Mouse (Mus musculus): ENCODE measurements at regions not wholly inside any gene's neighbourhood (a gene's known extent, or its start where the extent isn't known, plus 50 kb on each side); places are given as distances from the start of the nearest gene placed in this dataset.
A peak's percentile ranks its signal among the peaks of the same experiment; 100 is the strongest.
"Not testable (repeated sequence)": the region's sequence is repeated elsewhere in the genome, so short reads cannot be mapped to it uniquely, and the experiment has no call there.

DNA sequence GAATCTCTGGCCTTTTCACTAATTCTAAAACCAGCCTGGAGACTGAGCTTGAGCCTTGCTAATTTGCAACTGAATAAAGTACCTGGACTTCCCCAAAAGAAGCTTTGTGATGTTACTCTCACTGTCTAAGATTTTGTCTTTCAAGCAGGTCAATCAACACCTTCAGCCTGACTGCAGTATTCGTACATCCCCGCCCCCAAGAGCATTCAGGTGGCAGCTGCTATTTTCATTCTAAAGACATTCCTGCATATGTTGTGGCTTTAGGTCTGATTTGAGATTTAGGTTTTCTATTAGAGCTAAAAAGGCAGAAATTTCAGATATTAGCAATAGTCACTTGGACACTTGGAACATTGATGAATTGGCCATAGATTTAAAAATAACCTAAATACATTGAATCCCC, 1385.4 kb upstream of the 1700008P02Rik start:
- not testable (repeated sequence) for DNase-seq (ENCODE audit: low spot score); H3K36me3 ChIP-seq (ENCODE audit: control insufficient read depth, insufficient read depth, low read length); H3K27me3 ChIP-seq (ENCODE audit: control insufficient read depth, insufficient read depth, low read length); H3K4me3 ChIP-seq (ENCODE audit: low read depth, low read length); H3K9ac ChIP-seq (ENCODE audit: low read depth, low read length); ATAC-seq (ENCODE audit: low FRiP score); H3K27ac ChIP-seq (ENCODE audit: low read depth, low read length); H3K9me3 ChIP-seq (ENCODE audit: control insufficient read depth, low read length); H3K4me1 ChIP-seq (replicated peaks; ENCODE audit: control insufficient read depth, insufficient read depth, low read length); H3K4me2 ChIP-seq (replicated peaks; ENCODE audit: low read depth, low read length)
- WGBS = 78% methylated on average over 2 of the region's 2 CpGs

DNA sequence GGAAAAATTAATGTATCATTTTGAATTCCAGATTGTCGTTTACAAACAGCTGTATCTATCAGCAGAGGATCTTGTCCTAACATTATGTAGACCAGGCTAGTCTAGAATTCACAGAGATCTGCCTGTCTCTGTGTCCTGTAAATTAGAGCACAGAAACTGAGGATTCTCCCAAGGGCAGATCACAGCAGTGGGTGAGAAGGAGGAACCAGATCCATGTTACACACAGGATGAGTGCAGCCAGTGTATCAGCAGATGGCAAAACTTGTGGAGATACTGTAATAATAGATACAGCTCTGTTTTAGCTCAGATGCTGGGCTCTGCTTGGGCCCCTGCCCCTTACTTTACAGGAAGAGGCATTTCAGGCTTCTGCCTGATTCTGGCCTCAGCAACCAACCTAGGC, 1384.0 kb upstream of the 1700008P02Rik start:
- 93% methylated on average over 1 of the region's 1 CpGs for WGBS
- Histone ChIP-seq H3K4me1 (replicated peaks; ENCODE audit: control insufficient read depth, insufficient read depth, low read length) (no peaks in the 10 kb centered on the region), H3K4me3 (ENCODE audit: low read depth, low read length) (no peak overlapping the region), H3K27me3 (ENCODE audit: control insufficient read depth, insufficient read depth, low read length) (no peaks in the 10 kb centered on the region), H3K27ac (ENCODE audit: low read depth, low read length) (no peak overlapping the region), H3K9ac (ENCODE audit: low read depth, low read length) (no peak overlapping the region), H3K9me3 (ENCODE audit: control insufficient read depth, low read length) (no peaks in the 10 kb centered on the region), H3K36me3 (ENCODE audit: control insufficient read depth, insufficient read depth, low read length) (no peaks in the 10 kb centered on the region), H3K4me2 (replicated peaks; ENCODE audit: low read depth, low read length) (no peak overlapping the region)
- no peak for ATAC-seq (ENCODE audit: low FRiP score)
- no peak for DNase-seq (ENCODE audit: low spot score)

DNA sequence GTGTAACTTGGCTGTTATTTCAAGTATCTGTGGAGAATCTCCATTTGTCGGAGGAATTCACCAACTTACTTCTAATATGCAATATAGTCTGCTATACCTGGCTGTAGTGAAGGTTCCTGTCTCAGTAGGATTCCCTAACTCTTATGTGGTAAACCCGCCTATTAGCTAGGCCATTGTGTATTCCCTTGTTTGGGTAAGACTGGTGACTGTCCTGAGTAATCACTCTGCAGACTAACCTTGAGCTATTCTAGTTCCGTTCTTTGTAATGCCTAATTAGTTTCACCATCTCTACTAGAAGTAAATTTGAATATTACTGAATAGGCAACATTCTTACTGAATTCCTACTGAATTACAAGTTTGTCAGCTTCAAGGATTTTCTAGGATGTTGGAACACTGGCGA, 1380.8 kb upstream of the 1700008P02Rik start:
- no peak overlapping the region for H3K9ac ChIP-seq (ENCODE audit: low read depth, low read length)
- 85% methylated on average over 4 of the region's 4 CpGs for WGBS
- ATAC-seq (ENCODE audit: low FRiP score) = no peak

DNA sequence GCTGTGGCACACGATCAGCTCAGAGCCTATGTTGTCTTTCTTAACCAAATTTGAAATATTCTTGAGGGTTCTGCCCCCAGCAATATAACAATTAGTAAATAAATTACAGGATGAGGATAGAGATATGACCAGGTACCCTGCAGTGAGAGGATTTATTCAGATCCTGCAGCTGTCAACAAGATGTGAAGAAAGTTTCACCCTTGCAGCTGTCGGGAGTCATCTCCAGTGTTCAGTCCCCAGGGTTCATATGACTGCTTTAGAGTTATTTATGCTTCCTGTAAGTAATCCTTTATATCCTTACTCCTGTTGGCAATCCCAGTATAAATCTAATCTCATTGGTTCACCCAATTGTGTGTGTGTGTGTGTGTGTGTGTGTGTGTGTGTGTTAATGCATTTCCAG, 1372.1 kb upstream of the 1700008P02Rik start:
- no peaks in the 10 kb centered on the region for H3K36me3 ChIP-seq (ENCODE audit: control insufficient read depth, insufficient read depth, low read length)
- H3K9ac ChIP-seq (ENCODE audit: low read depth, low read length) = no peak overlapping the region
- H3K4me3 ChIP-seq (ENCODE audit: low read depth, low read length) = no peak overlapping the region
- H3K9me3 ChIP-seq (ENCODE audit: control insufficient read depth, low read length) = no peaks in the 10 kb centered on the region
- H3K27ac ChIP-seq (ENCODE audit: low read depth, low read length) = no peak overlapping the region
- H3K4me1 ChIP-seq (replicated peaks; ENCODE audit: control insufficient read depth, insufficient read depth, low read length) = no peaks in the 10 kb centered on the region
- no peaks in the 10 kb centered on the region for H3K27me3 ChIP-seq (ENCODE audit: control insufficient read depth, insufficient read depth, low read length)
- 90% methylated on average over 2 of the region's 2 CpGs for WGBS
- DNase-seq (ENCODE audit: low spot score) (no peak), ATAC-seq (ENCODE audit: low FRiP score) (no peak)
- no peak overlapping the region for H3K4me2 ChIP-seq (replicated peaks; ENCODE audit: low read depth, low read length)

More for the DNA sequence above, 1380.8 kb upstream of the 1700008P02Rik start:
- H3K4me3 ChIP-seq (ENCODE audit: low read depth, low read length) = no peak overlapping the region
- DNase-seq (ENCODE audit: low spot score) = no peak
- H3K27ac ChIP-seq (ENCODE audit: low read depth, low read length) = no peak overlapping the region
- no peaks in the 10 kb centered on the region for H3K9me3 ChIP-seq (ENCODE audit: control insufficient read depth, low read length)
- no peaks in the 10 kb centered on the region for H3K4me1 ChIP-seq (replicated peaks; ENCODE audit: control insufficient read depth, insufficient read depth, low read length)
- no peak overlapping the region for H3K4me2 ChIP-seq (replicated peaks; ENCODE audit: low read depth, low read length)
- no peaks in the 10 kb centered on the region for H3K27me3 ChIP-seq (ENCODE audit: control insufficient read depth, insufficient read depth, low read length)
- no peaks in the 10 kb centered on the region for H3K36me3 ChIP-seq (ENCODE audit: control insufficient read depth, insufficient read depth, low read length)

DNA sequence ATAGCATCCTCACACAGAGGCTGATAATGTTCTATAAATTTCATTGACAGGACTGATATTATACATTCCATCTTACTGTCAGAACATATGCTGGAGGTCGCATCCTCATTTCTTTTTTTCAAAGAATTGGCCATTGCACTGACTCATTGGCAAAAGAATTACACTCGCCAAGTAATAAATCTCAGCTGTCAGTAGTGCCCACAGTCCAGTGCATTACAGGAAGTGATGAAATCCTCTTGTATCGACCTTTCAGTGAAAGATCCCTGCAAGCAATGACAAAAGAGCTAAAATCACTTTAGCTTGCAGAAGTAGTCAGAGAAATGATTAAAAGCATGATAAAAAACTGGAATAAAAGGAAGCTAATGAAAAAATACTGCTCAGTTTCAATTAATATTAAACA, 1353.0 kb upstream of the 1700008P02Rik start:
- Histone ChIP-seq H3K27me3 (ENCODE audit: control insufficient read depth, insufficient read depth, low read length) (no peaks in the 10 kb centered on the region), H3K36me3 (ENCODE audit: control insufficient read depth, insufficient read depth, low read length) (no peaks in the 10 kb centered on the region), H3K4me3 (ENCODE audit: low read depth, low read length) (no peak overlapping the region), H3K27ac (ENCODE audit: low read depth, low read length) (no peak overlapping the region), H3K9me3 (ENCODE audit: control insufficient read depth, low read length) (no peaks in the 10 kb centered on the region), H3K4me1 (replicated peaks; ENCODE audit: control insufficient read depth, insufficient read depth, low read length) (no peaks in the 10 kb centered on the region), H3K9ac (ENCODE audit: low read depth, low read length) (no peak overlapping the region), H3K4me2 (replicated peaks; ENCODE audit: low read depth, low read length) (no peak overlapping the region)
- 67% methylated on average over 3 of the region's 3 CpGs for WGBS
- DNase-seq (ENCODE audit: low spot score) = no peak
- peak; percentile 57 for ATAC-seq (ENCODE audit: low FRiP score)

DNA sequence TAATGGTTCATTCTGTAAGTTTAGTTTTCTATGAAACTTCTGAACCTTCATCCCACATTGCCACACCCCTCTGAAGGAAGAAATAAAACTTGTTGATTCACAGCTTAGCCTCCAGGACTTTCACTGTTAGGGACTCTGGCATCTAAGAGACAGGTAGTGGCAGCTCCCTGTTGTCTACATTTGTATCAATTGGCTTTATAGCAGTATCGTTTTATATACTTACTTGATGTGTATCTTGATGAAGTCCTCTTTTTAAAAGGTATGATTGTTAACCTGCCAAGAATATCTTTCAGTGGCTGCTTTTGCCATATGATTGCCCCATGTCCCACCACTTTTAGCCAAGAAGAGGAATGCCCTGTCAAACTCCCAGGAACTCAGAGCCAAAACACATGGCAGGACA, 1333.7 kb upstream of the 1700008P02Rik start:
- no peak overlapping the region for H3K4me2 ChIP-seq (replicated peaks; ENCODE audit: low read depth, low read length)
- H3K36me3 ChIP-seq (ENCODE audit: control insufficient read depth, insufficient read depth, low read length) = no peaks in the 10 kb centered on the region
- no peak overlapping the region for H3K4me3 ChIP-seq (ENCODE audit: low read depth, low read length)
- H3K9me3 ChIP-seq (ENCODE audit: control insufficient read depth, low read length) = no peaks in the 10 kb centered on the region
- DNase-seq (ENCODE audit: low spot score) (no peak), ATAC-seq (ENCODE audit: low FRiP score) (no peak)
- no peaks in the 10 kb centered on the region for H3K4me1 ChIP-seq (replicated peaks; ENCODE audit: control insufficient read depth, insufficient read depth, low read length)
- H3K9ac ChIP-seq (ENCODE audit: low read depth, low read length) = no peak overlapping the region
- H3K27me3 ChIP-seq (ENCODE audit: control insufficient read depth, insufficient read depth, low read length) = no peaks in the 10 kb centered on the region
- no peak overlapping the region for H3K27ac ChIP-seq (ENCODE audit: low read depth, low read length)
- WGBS = 89% methylated on average over 1 of the region's 1 CpGs

DNA sequence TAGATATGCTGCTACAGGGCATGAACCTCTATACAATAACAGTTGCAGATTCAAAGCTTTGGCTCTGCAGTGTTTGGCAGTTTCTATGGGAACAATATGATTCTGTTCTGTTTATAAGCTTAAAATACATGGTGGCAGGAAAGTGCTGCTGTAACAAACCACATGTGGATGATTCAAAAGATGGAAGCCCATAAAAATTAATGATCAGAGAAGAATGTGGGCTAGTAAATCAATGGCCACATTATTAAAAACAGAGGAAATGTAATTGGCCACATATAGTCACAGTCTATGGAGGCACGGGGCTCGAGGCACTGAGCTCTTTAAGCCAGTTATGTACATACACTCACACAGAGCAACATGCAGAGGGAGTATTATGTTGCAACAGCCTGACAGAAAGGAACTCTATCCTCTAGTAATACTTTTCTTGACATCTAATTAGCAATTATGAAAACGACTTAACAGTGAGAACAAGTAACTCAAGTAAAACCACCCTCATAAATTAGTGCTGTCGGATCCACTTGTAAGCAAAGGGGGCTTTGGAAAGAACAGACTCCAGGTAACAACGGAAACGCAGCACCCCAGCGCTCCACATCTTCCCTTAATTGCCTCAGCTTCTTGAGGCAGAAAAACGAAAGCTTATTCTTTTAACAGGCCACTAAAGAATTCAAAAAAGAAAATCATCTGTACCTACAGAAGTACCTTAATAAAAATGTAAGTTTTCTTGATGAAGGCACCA, 1323.6 kb upstream of the 1700008P02Rik start:
- no peak overlapping the region for H3K27ac ChIP-seq (ENCODE audit: low read depth, low read length)
- 71% methylated on average over 8 of the region's 8 CpGs for WGBS
- no peak overlapping the region for H3K4me3 ChIP-seq (ENCODE audit: low read depth, low read length)
- peak; percentile 1 for DNase-seq (ENCODE audit: low spot score)
- no peaks in the 10 kb centered on the region for H3K9me3 ChIP-seq (ENCODE audit: control insufficient read depth, low read length)
- no peaks in the 10 kb centered on the region for H3K36me3 ChIP-seq (ENCODE audit: control insufficient read depth, insufficient read depth, low read length)
- H3K9ac ChIP-seq (ENCODE audit: low read depth, low read length) = no peak overlapping the region
- ATAC-seq (ENCODE audit: low FRiP score) = no peak
- no peaks in the 10 kb centered on the region for H3K27me3 ChIP-seq (ENCODE audit: control insufficient read depth, insufficient read depth, low read length)
- H3K4me1 ChIP-seq (replicated peaks; ENCODE audit: control insufficient read depth, insufficient read depth, low read length) = no peaks in the 10 kb centered on the region
- H3K4me2 ChIP-seq (replicated peaks; ENCODE audit: low read depth, low read length) = no peak overlapping the region

Data from hindbrain, embryonic 11.5 days (tissue).